Mouse (Mus musculus) bone marrow, adult 2 months (tissue): ENCODE measurements at regions not wholly inside any gene's neighbourhood (a gene's known extent, or its start where the extent isn't known, plus 50 kb on each side); places are given as distances from the start of the nearest gene placed in this dataset.

Experiments used
- CTCF ChIP-seq: fragments of 200-500 bp; IDR thresholded peaks from 2 replicates; pipeline ENCODE4 v1.5.1; 2011; ENCODE audit warnings: low read length, control low read depth; ENCODE audit not compliant: control insufficient read depth, insufficient read depth
- POLR2A ChIP-seq: fragments of 200-500 bp; IDR thresholded peaks from 2 replicates; pipeline ENCODE4 v1.6.1; 2011; ENCODE audit warnings: low read depth, mild to moderate bottlenecking, control low read depth, low read length, borderline replicate concordance; ENCODE audit not compliant: control insufficient read depth

GRCm38 (mm10) chr1:77174801-77175200 is 340.1 kb downstream of the Epha4 start:
- TF ChIP-seq CTCF = no peak
- TF ChIP-seq POLR2A = no peak
